Mouse (Mus musculus) kidney, postnatal 25 days (tissue): ENCODE results near the gene Col11a1.

ENCODE experiments used
- DNase-seq, 2 experiments: peaks; one replicate each; pipeline ENCODE4 v3.0.0; 2021; ENCODE audit warnings: mixed read lengths in 2 of 2

The Col11a1 gene

DNA sequence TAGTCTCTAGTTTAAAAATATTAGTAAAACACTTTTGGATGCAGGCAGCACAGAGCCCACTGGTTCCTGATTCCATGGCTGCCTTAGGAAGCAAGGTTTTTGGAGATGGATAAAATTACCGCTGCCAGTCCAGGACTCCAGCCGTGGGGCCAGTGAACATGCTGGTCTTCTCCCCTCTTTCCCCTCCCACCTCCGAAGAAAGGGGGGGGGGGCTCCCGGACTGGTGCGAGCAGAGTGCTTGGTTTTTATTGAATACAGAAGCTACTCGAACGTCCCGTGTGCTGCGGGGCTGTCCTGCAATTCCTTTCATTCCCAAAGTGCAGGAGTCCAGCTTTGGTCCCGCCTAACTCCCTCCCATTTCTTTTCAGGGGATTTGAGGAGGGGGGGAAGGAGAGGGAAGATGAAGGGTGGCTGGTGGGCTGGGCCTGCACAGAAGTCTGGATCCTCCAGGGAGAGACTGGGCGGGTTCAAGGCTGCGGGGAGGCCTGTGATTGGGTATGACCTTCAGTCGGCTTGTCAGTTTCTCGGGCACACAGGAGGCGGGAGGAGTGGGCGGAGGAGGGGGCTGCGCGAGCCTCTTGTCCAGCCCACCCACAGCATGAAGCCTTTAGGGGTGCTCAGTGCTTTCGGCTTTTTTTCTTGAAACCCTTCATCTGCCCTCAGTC is at the start of gene Col11a1:
TSS of gene Col11a1 (plus strand) at position 570 of the 665 bp plus-strand sequence.
- peak; percentile 32 to 60 for DNase-seq

DNA sequence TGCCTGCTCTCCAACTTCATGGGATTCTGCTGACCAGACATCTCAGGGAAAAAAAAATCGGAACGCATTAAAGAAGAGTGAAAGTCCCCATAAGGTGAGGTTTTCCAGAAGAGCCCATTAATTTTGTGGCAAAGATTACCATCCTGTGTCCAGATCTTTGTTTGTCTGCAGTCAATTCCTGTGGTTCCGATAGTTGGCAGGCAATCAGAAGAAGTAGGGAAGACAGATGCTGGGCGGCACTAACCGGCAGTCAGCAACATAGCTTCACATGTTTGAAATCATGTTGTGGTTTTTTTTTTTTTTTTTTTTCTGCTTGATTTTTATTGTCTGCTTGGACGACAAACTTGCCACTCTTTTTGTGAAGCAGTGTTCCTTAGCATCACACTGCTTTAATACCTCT is 39.4 kb upstream of the Col11a1 start:
- no peak for DNase-seq

DNA sequence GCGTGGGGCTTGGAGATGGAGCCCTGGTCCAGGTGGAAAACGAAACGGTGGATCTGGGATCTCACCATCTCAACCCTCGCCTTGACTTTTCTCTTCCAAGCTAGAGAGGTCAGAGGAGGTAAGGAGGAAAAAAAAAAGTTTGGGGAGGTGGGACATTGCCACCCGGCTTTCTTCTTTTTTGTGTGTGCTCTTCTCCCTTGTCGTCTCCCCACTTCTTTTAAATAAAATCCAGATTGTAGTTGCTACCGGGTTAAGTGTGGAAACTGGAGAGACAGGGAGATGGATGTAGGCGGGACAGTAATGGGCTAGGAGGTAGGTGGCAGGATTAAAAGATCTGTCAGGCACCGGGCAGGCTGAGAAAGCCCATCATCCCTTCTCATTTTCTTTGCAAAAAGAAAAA is 546 bp downstream of the Col11a1 start:
- DNase-seq, result no peak

DNA sequence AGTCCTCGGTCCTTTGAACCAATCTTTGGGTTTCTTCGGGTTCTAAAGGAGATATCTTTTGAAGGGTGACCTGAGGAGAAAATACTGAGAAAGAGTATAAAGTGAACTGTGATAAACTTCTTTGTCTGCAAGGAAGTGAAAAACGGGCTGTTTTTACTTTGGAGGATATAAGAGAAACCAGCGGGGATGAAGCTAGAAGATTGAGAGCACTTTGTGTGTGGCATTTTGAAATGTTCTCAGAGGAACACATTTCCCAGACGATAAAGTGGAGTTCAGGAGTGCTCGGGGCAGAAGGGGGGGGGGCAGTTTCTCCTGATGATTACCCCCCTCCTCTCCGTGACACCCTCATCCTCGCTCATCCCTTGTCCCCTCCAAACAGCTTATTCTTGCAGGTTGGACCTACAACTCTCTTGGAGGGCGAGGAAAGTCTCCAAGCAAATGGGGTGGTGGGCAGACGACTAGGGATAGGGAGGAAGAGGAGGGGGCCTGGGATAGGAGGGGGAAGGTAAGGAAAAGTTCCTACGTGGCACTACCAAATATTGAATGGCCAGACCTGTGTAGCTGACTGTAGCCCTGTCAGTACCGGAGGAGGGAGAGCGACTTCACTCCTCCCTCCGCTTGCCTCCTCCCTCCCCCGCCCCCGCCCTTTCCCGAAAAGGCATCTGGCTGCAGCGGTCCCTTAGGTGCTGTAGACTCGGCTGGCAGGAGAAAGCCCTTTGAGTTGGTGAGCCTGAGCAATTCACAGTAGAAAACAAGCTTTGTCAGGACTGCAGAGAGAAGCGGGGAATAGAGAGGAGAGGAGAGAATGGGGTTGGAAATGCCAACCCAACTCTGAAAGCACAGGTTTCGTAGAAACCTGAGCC is 1.2 kb downstream of the Col11a1 start:
- peak in 1 of 2 experiments; percentile 33 for DNase-seq

DNA sequence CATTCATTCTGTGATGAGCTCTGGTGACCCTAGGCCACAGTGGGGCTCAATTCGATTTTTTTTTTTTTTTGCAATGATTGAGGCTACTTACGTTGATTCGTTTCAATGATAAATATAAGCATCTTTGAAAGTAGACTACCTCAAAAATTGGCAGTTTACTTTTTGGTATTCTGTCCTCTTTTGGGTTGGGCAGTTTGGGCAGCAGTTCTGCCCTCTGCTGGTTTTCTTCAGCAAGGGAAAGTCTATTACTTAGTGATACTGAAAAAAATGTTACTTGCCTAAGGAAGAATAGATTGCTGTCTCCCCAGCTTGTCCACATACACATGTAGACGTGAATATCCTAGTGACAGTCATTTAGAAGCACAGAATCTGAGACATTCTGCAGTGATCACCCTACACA is 2.0 kb downstream of the Col11a1 start:
- no peak for DNase-seq

DNA sequence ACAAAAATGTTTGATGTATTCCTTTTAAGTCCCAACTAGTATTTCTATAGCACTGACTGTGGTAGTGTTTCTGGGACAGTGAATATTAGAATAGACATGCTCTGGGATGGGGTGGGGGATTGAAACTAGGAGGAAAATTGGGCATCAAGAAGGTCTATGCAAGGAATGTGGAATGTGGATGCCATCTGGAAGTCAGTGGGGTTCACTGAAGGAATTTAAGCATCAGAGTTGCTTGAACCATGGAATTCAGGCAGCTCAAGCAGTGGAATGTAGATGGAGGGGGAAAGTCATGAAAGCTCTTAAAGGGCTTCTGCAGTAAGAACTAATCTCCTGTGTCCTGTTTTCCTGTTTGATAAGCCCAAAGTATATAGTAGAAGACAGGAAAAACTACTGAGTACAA is 22.1 kb downstream of the Col11a1 start:
- no peak for DNase-seq

DNA sequence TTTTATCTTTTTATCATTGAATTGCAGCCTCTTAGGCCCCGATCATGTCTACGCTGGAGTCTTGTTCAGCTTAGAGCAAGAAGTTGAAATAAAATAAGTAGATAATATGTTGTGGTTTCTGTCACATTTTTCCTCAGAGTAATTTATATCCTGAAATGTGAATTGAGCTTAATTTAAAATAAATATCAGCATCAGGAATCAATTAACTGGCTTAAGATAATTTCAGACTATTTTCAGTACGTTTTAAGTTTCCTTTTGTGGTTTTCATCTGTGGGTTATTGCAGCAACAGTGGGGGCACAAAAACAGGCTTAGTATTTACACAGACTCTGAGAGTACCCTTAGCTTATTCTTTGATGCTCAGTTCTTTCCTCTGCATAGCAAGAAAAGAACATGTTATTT is 23.2 kb downstream of the Col11a1 start:
- DNase-seq, result no peak

DNA sequence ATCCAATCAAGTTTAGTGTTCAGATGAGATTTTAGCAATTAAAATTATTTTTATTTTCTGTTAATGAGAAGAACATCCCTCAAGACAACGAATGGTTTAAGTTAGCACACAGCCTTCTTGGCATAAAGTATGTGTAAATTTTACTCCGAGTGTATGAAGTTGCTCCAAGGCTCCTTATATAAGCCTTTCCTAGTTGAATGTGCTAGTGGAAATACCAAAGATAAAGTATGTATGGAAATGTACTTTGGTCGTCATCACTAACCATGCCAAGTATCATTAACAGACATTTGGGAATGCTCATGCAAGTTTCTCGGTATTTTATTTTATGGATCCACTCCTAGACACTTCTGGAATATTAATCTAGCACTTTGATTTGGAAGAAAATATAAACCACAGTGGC is 34.8 kb downstream of the Col11a1 start:
- DNase-seq, result no peak

DNA sequence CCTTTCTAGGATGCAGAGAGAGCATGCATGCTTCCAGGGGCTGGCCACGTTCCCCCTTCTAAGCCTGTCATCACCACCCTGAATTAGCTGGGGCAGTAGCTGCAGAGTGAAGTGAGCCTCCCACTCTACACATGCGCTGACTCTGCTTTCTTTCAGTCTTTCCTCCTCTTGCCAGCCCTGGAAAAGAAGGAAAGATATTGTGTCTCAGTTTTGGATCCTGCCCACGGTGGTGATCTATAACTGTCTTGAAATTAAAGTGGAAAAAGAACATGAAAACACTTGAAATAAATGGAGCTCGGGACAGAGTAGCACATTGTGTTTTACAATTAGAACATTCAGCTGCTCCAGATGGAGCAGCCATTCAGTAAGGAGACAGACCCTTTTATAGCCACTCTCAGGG is 35.2 kb downstream of the Col11a1 start:
- no peak for DNase-seq

DNA sequence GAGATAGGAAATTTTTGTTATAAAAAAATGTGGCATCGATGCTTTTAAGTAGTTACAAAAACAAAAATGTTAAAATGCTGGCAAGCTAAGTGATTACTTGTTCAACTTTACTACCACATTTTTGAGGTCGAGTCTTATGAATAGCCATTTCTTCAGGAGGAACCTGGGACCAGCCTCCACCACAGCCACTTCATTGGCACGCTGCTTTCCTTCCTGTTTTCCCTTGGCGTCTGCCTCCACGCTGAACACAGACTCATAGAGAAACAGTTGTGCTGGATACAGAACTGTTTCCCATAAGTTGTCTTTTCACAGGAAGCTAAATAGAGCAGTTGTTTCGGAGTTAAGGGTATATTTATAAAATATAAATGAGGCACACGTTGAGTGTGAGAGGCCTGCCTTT is 69.0 kb downstream of the Col11a1 start:
- no peak for DNase-seq

DNA sequence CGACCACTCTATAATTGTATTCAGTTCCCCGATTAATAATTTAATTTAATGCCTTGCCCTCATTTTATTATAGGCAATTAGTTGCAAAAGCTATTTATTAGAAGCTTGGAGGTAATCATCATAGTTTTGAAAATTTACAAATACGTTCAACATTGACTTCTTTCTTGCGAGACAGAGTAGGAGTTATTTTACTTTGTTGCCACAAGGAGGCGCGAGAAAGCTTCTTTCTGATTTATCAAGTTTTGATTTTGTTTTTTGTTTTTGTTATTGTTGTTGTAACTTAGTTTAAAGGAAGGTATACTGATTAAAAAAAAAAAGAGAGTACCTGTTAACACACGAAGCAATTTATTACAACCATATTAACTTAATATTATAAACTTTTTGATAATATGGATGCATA is 76.8 kb downstream of the Col11a1 start:
- DNase-seq, result no peak

DNA sequence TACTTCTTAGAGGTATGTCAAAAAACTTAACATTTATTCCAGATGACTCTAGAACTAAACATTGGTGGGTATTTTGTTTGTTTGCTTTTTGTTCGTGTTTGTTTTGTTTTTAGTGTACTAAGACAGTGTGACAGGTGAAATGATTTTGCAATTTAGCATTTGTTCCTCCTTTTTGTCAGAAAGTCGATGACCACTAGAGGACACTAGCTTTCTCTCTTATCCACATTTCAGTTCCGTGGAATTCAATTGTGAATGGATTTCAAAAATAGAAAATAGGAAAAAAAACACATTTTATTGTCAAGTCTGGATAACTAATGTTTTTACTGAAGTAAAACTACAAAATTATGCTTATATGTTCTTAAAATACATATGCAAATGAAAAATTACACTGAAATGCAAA is 116.8 kb downstream of the Col11a1 start:
- no peak for DNase-seq

DNA sequence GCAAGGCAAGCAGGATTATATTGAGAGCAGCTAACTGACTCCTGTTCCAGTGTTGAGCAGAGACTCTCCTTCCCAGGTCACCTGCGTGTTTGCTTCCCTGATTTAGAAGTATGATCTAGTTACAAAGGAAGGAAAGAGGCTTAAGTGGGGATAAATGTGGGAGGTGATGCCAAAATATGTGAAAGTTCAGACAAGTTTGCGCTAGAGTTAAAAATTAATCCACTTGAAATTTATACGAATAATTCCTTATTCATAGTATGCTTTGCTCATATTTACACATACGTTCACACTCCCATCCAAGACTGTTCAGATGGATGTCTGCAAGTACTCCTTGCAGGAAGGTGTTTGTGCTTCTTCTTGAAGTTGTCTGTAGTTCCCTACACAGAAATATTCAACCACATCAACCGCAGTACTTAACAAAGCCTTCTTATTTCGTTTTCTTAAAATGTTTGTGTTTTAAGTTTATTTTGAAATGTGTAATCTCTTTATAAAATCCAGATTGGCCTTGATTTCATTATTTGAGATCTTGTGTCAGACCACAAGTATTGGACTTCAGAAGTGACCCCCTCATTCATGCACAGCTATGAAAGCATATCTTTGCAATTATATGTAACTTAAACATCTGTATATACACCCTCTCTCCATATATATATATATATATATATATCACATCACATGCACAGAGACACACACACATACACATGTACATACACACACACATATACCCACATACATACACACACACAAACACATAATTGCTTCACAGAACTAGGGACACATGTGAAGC is 167.8 kb downstream of the Col11a1 start:
- DNase-seq, result no peak

DNA sequence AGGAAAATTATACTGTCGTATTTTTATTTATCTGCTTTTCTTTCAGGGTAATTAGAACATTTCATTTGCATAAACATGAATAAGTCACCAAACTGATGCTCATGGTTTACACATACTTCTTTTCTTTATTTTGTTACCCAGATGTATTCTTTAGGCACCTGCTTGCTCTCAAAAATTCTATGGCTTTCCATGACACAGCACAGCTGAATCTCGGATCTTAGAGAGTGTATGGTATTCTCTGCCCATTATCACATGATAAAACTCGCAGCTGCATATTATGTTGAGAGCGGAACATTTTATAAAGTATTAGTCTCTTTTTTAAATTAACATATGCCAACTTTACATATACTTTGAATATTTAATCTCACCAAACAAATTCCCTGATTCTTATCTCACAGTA is 181.9 kb downstream of the Col11a1 start:
- DNase-seq, result no peak

DNA sequence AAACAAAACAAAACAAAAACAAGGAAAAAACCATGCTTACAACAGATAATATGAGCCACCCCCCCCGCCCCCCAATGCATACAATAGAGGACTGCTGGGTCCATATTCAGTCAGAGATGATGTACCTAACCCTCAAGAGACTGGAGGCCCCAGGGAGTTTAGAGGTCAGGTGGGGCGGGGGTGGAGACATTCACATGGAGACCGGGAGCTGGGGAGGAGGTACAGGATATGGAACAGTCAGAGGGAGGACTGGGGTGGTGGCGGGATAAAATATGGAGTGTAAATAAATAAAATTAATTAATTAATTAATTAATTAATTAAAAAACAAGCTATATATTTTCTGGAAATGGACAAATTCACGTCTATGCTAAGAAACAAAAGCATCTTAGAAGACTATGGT is 185.8 kb downstream of the Col11a1 start:
- DNase-seq, result no peak

DNA sequence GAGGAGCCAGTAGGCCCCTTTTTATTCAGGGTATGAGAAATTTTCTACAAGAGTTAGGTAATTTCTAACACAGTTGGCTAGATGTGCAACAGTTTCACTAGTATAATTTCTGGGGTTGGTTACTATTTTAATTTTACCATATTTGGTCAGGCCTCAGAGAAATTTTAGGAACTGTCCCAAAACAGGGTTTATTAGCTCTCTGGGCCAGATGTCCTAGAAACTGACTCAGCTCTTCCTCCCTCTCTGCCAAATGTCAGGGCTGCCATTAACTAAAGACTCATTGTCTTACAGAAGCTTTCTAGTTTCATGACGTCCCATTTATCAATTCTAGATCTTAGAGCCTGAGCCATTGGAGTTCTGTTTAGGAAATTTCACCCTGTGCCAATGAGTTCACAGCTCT is 199.2 kb downstream of the Col11a1 start:
- DNase-seq, result no peak
